Mouse (Mus musculus) midbrain, embryonic 15.5 days (tissue): ENCODE results near the gene Mex3a. TPM values are rescaled to one million over a fixed set of nuclear protein-coding genes. Genes with fewer than 3 reads are reported as not detected.

Experiments
- ATAC-seq: fragments of 200-750 bp; cut with Nextera tagmentation; replicated peaks from 2 replicates; pipeline ENCODE4 v1.8.0; 2017; ENCODE audit warnings: moderate TSS enrichment
- H3K27ac ChIP-seq: fragments of 300-500 bp; sonication (generic); 2 replicates; pipeline ENCODE4 v1.5.1; 2015; ENCODE audit warnings: mild to moderate bottlenecking, inconsistent platforms
- H3K27me3 ChIP-seq: fragments of 300-500 bp; sonication (generic); replicated peaks from 2 replicates; pipeline ENCODE4 v1.6.1; 2015; ENCODE audit warnings: inconsistent platforms
- H3K36me3 ChIP-seq: fragments of 300-500 bp; sonication (generic); replicated peaks from 2 replicates; pipeline ENCODE4 v1.6.1; 2015; ENCODE audit warnings: inconsistent platforms
- H3K4me1 ChIP-seq: fragments of 300-500 bp; sonication (generic); 2 replicates; pipeline ENCODE4 v1.6.1; 2015; ENCODE audit warnings: inconsistent platforms
- H3K4me2 ChIP-seq: fragments of 300-500 bp; sonication (generic); 2 replicates; pipeline ENCODE4 v1.6.1; 2015; ENCODE audit warnings: inconsistent platforms, mild to moderate bottlenecking, moderate library complexity
- H3K4me3 ChIP-seq: fragments of 300-500 bp; sonication (generic); 2 replicates; pipeline ENCODE4 v1.5.1; 2015; ENCODE audit warnings: mild to moderate bottlenecking, inconsistent platforms
- H3K9ac ChIP-seq: fragments of 300-500 bp; sonication (generic); 2 replicates; pipeline ENCODE4 v1.6.1; 2015; ENCODE audit warnings: mild to moderate bottlenecking, inconsistent platforms
- H3K9me3 ChIP-seq: fragments of 300-500 bp; sonication (generic); 2 replicates; pipeline ENCODE4 v1.6.1; 2016; ENCODE audit warnings: inconsistent platforms
- WGBS: fragments of 180-500 bp; shearing (Covaris S2); methylation state at CpG from one replicate; pipeline ENCODE4 v1.1.7; 2015; ENCODE audit warnings: mixed read lengths; 5-methylcytosine and 5-hydroxymethylcytosine counted together
- polyA plus RNA-seq: library from polyadenylated mRNA; unstranded; fragments of >200 nt; fragmentation: Nextera tagmentation; extraction: Ambion mirVana; gene quantifications from 2 replicates; pipeline ENCODE4 v1.2.1, GENCODE M21; 2015

The Mex3a gene
- polyA plus RNA-seq, 1 experiment from 2014 or later: 37.0 TPM

GRCm38 (mm10) chr3:88553880-88554586 is 21.8 kb downstream of the Mex3a start:
- Histone ChIP-seq H3K36me3 (peaks cover 24% of the 10 kb centered on the region; the same call in 1 of the 2 replicates), H3K9me3 (no peaks in the 10 kb centered on the region), H3K4me3 (peak overlapping the region; percentile 94), H3K4me1 (peaks cover 28% of the 10 kb centered on the region), H3K4me2 (peak overlapping the region; percentile 92), H3K27me3 (no peaks in the 10 kb centered on the region), H3K27ac (peak overlapping the region; percentile 93), H3K9ac (peak overlapping the region; percentile 97)
- ATAC-seq: peak; percentile 35
- WGBS: 0% methylated on average over 40 of the region's 41 CpGs

DNA sequence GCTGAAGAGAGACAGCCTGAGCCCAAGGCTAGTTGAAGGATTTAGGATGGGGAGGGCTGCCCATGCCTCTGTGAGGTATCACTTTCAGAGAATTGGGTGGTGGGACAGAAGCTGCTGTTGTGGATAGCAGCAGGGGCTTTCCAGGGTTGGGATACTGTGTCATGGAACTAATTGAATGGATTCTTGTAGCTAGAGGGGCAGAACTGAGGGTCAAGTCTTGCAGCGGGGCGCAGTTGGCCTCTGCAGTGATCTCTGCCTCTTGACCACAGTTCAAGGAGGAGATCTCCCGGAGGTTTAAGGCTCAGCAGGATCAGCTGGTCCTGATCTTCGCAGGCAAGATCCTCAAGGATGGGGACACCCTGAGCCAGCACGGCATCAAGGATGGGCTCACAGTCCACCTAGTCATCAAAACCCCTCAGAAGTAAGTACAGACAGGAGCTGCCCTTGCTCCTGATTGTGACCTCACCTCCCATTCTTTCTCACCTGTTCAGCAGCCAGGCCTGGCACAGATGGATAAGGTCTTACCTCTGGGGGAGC is 22.9 kb downstream of the Mex3a start:
- peaks cover 31% of the 10 kb centered on the region for H3K36me3 ChIP-seq
- peak overlapping the region; percentile 94; the same call in 1 of the 2 replicates for H3K4me3 ChIP-seq
- peaks cover 28% of the 10 kb centered on the region for H3K4me1 ChIP-seq
- H3K9me3 ChIP-seq: no peaks in the 10 kb centered on the region
- no peaks in the 10 kb centered on the region for H3K27me3 ChIP-seq
- peak overlapping the region; percentile 92 for H3K4me2 ChIP-seq
- no peak overlapping the region for H3K27ac ChIP-seq
- 78% methylated on average over 5 of the region's 5 CpGs for WGBS
- no peak for ATAC-seq
- no peak overlapping the region for H3K9ac ChIP-seq

DNA sequence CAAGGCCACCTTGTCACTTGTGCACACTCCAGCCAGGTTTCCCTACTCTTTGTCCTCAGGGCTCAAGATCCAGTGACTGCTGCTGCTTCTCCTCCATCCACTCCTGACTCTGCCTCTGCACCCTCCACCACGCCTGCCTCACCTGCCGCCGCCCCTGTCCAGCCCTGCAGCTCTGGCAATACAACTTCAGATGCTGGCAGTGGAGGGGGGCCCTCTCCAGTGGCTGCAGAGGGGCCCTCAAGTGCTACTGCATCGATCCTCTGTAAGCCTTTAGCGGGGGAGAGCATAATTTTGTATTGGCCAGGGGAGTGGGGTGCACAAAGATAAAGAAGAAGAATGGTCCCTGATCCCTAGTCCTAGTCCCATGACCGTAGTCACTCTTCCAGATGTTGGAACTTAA is 23.5 kb downstream of the Mex3a start:
- no peaks in the 10 kb centered on the region for H3K27me3 ChIP-seq
- H3K36me3 ChIP-seq: peaks cover 35% of the 10 kb centered on the region
- no peak for ATAC-seq
- H3K9me3 ChIP-seq: no peaks in the 10 kb centered on the region
- no peak overlapping the region for H3K9ac ChIP-seq
- no peak overlapping the region for H3K27ac ChIP-seq
- H3K4me2 ChIP-seq: 0 out of 2 replicates have a peak overlapping the region, but pooled peaks have one; percentile 92
- H3K4me3 ChIP-seq: no peak overlapping the region
- H3K4me1 ChIP-seq: peaks cover 28% of the 10 kb centered on the region
- WGBS: 97% methylated on average over 6 of the region's 6 CpGs

- H3K27me3 ChIP-seq: no peaks in the 10 kb centered on the region
- no peak overlapping the region for H3K4me2 ChIP-seq
- peaks cover 41% of the 10 kb centered on the region for H3K36me3 ChIP-seq
- H3K9me3 ChIP-seq: no peaks in the 10 kb centered on the region
- no peak for ATAC-seq
- peaks cover 25% of the 10 kb centered on the region for H3K4me1 ChIP-seq
- 94% methylated on average over 8 of the region's 8 CpGs for WGBS
- no peak overlapping the region for H3K27ac ChIP-seq
- H3K4me3 ChIP-seq: no peak overlapping the region
- no peak overlapping the region for H3K9ac ChIP-seq
These were observed 24.4 kb downstream of the Mex3a start for GRCm38 (mm10) chr3:88556616-88557015.

DNA sequence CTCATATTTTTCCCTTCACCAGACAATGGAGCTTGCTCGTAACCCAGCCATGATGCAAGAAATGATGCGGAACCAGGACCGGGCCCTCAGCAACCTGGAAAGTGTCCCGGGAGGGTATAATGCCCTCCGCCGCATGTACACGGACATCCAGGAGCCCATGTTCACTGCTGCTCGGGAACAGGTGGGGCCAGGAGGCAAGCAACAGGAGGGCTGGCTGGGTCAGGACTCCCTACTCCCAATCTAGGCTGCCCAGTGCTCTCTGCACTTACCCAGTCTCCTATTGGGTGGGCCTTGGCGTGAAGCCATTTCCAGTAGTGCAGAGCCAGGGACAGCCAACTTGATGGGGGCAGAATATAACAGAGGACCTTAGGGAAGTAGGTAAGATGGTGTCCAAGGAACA is 27.4 kb downstream of the Mex3a start:
- WGBS: 89% methylated on average over 9 of the region's 9 CpGs
- Histone ChIP-seq H3K4me2 (no peak overlapping the region), H3K4me1 (peaks cover 13% of the 10 kb centered on the region), H3K36me3 (peaks cover 55% of the 10 kb centered on the region), H3K4me3 (no peak overlapping the region), H3K9ac (no peak overlapping the region), H3K9me3 (no peaks in the 10 kb centered on the region), H3K27me3 (no peaks in the 10 kb centered on the region), H3K27ac (no peak overlapping the region)
- no peak for ATAC-seq

DNA sequence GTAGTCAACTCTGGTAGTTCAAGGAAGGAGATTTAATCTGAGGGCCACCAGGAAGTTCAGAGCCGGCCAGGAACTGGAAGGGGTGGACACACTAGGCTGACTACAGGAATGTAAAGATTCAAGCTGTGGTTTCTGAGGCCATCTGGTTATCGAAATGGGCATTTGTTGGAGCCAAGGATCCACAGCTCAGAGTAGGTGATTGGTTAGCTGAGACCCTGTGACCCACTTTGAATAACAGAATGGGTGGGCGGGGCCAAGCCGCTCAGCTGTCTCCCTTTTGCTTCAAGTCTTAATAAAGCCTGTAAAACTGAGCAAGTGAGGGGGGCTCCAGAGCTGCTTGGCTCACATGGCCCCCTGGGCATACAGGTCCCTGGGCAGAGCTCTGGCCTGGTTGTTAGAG is 29.8 kb downstream of the Mex3a start:
- H3K4me3 ChIP-seq: no peak overlapping the region
- H3K4me2 ChIP-seq: no peak overlapping the region
- H3K27me3 ChIP-seq: no peaks in the 10 kb centered on the region
- no peak overlapping the region for H3K9ac ChIP-seq
- no peaks in the 10 kb centered on the region for H3K4me1 ChIP-seq
- peaks cover 63% of the 10 kb centered on the region for H3K36me3 ChIP-seq
- WGBS: 58% methylated on average over 4 of the region's 4 CpGs
- H3K9me3 ChIP-seq: no peaks in the 10 kb centered on the region
- 0 out of 2 replicates have a peak, but pooled peaks have one; percentile 10 for ATAC-seq
- no peak overlapping the region for H3K27ac ChIP-seq

- Histone ChIP-seq H3K36me3 (peaks cover 68% of the 10 kb centered on the region), H3K4me1 (no peaks in the 10 kb centered on the region), H3K4me2 (no peak overlapping the region), H3K4me3 (no peak overlapping the region), H3K9me3 (no peaks in the 10 kb centered on the region), H3K27ac (no peak overlapping the region), H3K27me3 (no peaks in the 10 kb centered on the region), H3K9ac (no peak overlapping the region)
- 46% methylated on average over 4 of the region's 4 CpGs for WGBS
- 0 out of 2 replicates have a peak, but pooled peaks have one; percentile 27 for ATAC-seq
These were observed 31.2 kb downstream of the Mex3a start for GRCm38 (mm10) chr3:88563442-88563841.

- Histone ChIP-seq H3K27ac (no peak overlapping the region), H3K4me1 (no peaks in the 10 kb centered on the region), H3K4me2 (no peak overlapping the region), H3K4me3 (no peak overlapping the region), H3K36me3 (peaks cover 71% of the 10 kb centered on the region), H3K27me3 (no peaks in the 10 kb centered on the region), H3K9me3 (no peaks in the 10 kb centered on the region), H3K9ac (no peak overlapping the region)
- whole genome bisulfite sequencing: 88% methylated on average over 7 of the region's 7 CpGs
- no peak for ATAC-seq
These were observed 31.8 kb downstream of the Mex3a start for GRCm38 (mm10) chr3:88563966-88564365.

- H3K27ac ChIP-seq: no peak overlapping the region
- H3K9ac ChIP-seq: no peak overlapping the region
- no peaks in the 10 kb centered on the region for H3K9me3 ChIP-seq
- H3K36me3 ChIP-seq: peaks cover 65% of the 10 kb centered on the region
- no peak overlapping the region for H3K4me2 ChIP-seq
- no peak overlapping the region for H3K4me3 ChIP-seq
- ATAC-seq: no peak
- WGBS: 96% methylated on average over 3 of the region's 3 CpGs
- no peaks in the 10 kb centered on the region for H3K27me3 ChIP-seq
- no peaks in the 10 kb centered on the region for H3K4me1 ChIP-seq
These were observed 33.9 kb downstream of the Mex3a start for GRCm38 (mm10) chr3:88566116-88566515.

DNA sequence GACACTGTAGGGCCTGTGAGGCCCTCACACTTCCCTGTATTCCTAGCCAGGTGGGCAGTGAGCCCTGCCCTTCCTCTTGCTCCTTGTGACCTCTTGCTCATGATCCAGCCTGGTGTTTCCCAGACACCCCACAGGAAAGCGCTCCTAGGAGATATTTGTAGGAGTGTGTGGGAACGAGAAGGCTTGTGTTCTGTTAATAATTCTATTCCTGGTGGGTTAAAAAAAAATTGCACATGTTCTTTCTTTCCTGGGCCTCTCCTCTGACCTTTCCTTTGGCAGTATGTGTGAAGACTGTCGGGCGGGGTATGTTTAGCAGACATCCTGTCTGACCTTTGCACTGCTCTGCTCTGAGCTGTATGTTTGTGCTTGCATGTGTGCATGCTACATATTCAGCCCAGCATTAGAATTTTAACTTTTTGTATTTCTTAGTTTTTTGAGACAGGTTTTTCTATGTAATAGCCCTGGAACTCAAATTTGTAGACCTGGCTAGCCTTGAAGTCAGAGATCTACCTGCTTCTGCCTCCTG is 34.4 kb downstream of the Mex3a start:
- no peak overlapping the region for H3K4me2 ChIP-seq
- H3K4me1 ChIP-seq: no peaks in the 10 kb centered on the region
- no peak overlapping the region for H3K27ac ChIP-seq
- H3K27me3 ChIP-seq: no peaks in the 10 kb centered on the region
- H3K9ac ChIP-seq: no peak overlapping the region
- H3K9me3 ChIP-seq: no peaks in the 10 kb centered on the region
- WGBS: 87% methylated on average over 4 of the region's 4 CpGs
- no peak for ATAC-seq
- H3K36me3 ChIP-seq: peaks cover 62% of the 10 kb centered on the region
- H3K4me3 ChIP-seq: no peak overlapping the region

- no peak overlapping the region for H3K4me2 ChIP-seq
- peaks cover 57% of the 10 kb centered on the region for H3K36me3 ChIP-seq
- no peaks in the 10 kb centered on the region for H3K9me3 ChIP-seq
- no peaks in the 10 kb centered on the region for H3K27me3 ChIP-seq
- 99% methylated on average over 6 of the region's 6 CpGs for WGBS
- no peak overlapping the region for H3K4me3 ChIP-seq
- H3K27ac ChIP-seq: no peak overlapping the region
- H3K9ac ChIP-seq: no peak overlapping the region
- no peaks in the 10 kb centered on the region for H3K4me1 ChIP-seq
- no peak for ATAC-seq
These were observed 35.7 kb downstream of the Mex3a start for GRCm38 (mm10) chr3:88567892-88568291.

DNA sequence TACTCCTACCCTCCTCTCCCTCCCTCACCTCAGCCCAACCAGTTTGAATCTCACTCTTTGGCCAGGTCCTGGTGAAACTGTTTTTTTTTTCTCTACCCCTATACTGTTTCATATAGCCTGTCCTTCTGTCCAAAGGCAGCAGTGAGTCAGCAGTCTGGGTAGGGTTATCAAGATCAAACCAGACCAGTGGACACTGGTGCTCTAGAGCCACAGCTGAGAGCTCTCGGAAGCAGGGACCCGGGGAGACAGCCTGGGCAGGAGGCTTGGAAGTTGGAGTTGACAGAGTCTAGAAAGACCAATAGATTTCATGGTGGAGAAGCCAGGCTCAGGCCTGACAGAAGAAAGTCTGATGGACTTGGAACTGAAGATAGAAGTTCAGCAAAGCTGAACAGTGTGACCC is 36.4 kb downstream of the Mex3a start:
- H3K9me3 ChIP-seq: no peaks in the 10 kb centered on the region
- no peak overlapping the region for H3K4me3 ChIP-seq
- H3K9ac ChIP-seq: no peak overlapping the region
- no peak for ATAC-seq
- WGBS: 100% methylated on average over 2 of the region's 2 CpGs
- peaks cover 52% of the 10 kb centered on the region for H3K36me3 ChIP-seq
- H3K27ac ChIP-seq: no peak overlapping the region
- no peak overlapping the region for H3K4me2 ChIP-seq
- no peaks in the 10 kb centered on the region for H3K4me1 ChIP-seq
- H3K27me3 ChIP-seq: no peaks in the 10 kb centered on the region

DNA sequence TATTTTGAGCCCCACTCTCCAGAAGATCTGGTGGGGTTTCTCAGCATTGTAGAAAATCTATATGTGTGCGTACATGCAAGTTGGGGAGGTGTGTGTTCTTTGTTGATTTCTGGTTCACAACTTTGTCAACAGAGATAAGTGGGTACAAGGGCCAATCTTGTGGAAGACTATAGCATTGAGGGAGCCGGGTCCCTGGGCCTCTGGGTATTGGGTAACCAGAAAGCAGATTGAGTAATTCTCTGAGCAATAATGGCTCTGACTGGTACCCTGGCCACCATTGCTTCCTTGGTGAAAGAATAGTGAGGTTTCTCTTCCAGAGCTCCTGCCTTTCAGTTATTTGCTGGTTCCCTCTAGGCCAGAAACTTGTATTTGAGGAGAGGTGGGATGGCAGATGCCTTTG is 36.9 kb downstream of the Mex3a start:
- no peak overlapping the region for H3K4me2 ChIP-seq
- no peaks in the 10 kb centered on the region for H3K4me1 ChIP-seq
- 96% methylated on average over 2 of the region's 2 CpGs for WGBS
- H3K36me3 ChIP-seq: peaks cover 52% of the 10 kb centered on the region
- H3K27ac ChIP-seq: no peak overlapping the region
- H3K9ac ChIP-seq: no peak overlapping the region
- ATAC-seq: no peak
- H3K4me3 ChIP-seq: no peak overlapping the region
- H3K27me3 ChIP-seq: no peaks in the 10 kb centered on the region
- H3K9me3 ChIP-seq: no peaks in the 10 kb centered on the region
